Mouse (Mus musculus) cortical plate, adult 2 months (tissue): ENCODE data around the gene Glyat.

Experiments
- CTCF ChIP-seq: fragments of 200-500 bp; IDR thresholded peaks from 2 replicates; pipeline ENCODE4 v1.5.1; 2011; ENCODE audit warnings: mild to moderate bottlenecking, control low read depth, low read length; ENCODE audit not compliant: insufficient read depth; ENCODE audit errors: extremely low read depth
- POLR2A ChIP-seq: fragments of 200-500 bp; IDR thresholded peaks from 2 replicates; pipeline ENCODE4 v1.6.1; 2011; ENCODE audit warnings: mild to moderate bottlenecking, low read length, control low read depth; ENCODE audit not compliant: insufficient read depth; ENCODE audit errors: extremely low read depth

DNA sequence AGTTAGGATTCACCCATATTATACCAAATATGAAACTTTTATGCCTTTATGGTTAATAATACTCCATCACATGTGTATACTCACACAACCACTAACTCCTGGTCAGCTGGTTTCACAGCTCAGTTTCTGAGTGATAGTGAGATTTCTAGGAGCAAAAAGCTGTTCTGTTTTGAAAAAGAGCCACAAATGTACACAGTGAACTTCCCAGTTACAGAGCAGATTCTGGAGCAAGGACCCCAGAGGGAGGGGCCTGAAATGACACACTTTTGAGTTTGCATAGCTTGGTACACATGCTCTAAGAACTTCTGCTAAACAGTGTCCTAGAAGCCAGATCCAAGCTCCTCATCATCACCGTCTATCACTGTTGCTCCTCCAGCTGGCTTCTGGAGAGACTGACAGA lies 33.4 kb upstream of the Glyat start, which contains the start of gene Gm4952:
- no peak for TF ChIP-seq CTCF
- no peak for TF ChIP-seq POLR2A
